Mouse (Mus musculus): ENCODE measurements around the gene Shisal1. TPM values are rescaled to one million over a fixed set of nuclear protein-coding genes. Genes with fewer than 3 reads are reported as not detected.

Gene Shisal1
- polyA plus RNA-seq, 2 experiments: 5.8 to 7.7 TPM

DNA sequence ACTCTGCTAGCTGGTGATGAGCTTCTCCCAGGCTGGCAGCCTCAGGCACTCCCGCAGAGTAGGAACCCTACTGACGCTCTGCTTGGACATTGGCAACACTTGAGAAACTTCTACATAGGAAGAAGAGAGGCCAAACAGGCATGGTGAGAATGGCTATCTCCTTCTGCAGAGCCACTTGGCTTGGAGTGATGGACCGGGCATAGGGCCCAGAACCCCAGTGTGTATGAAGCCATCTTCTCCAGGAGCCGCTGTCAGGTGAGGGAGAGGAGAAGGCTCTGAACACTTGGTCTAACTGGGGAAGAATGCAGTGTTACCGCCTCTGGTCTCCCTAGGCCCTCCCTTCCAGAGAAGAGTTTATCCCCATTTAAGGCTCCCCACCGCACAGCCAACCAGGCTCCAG lies 19.3 kb downstream of the Shisal1 start:
- Histone ChIP-seq H3K36me3 (ENCODE audit: control insufficient read depth, insufficient read depth, low read length) (no peaks in the 10 kb centered on the region), H3K9ac (ENCODE audit: low read depth, low read length, severe bottlenecking) (no peak overlapping the region), H3K4me3 (replicated peaks; ENCODE audit: low read length) (no peak overlapping the region), H3K9me3 (ENCODE audit: control insufficient read depth, low read length) (no peaks in the 10 kb centered on the region), H3K27me3 (ENCODE audit: control insufficient read depth, insufficient read depth, low read length) (no peaks in the 10 kb centered on the region), H3K4me1 (ENCODE audit: control insufficient read depth, insufficient read depth, low read length) (no peaks in the 10 kb centered on the region), H3K27ac (replicated peaks; ENCODE audit: low read depth, low read length) (no peak overlapping the region), H3K4me2 (replicated peaks; ENCODE audit: low read depth, low read length, severe bottlenecking) (no peak overlapping the region)
- ATAC-seq (ENCODE audit: low FRiP score, low read depth) (no peak), DNase-seq (ENCODE audit: low spot score) (no peak)
- 90% methylated on average over 6 of the region's 6 CpGs for WGBS
- TF ChIP-seq POLR2A (IDR thresholded peaks at IDR 0.05; ENCODE audit: borderline replicate concordance, extremely low read depth, insufficient read depth, insufficient read length): no peak

DNA sequence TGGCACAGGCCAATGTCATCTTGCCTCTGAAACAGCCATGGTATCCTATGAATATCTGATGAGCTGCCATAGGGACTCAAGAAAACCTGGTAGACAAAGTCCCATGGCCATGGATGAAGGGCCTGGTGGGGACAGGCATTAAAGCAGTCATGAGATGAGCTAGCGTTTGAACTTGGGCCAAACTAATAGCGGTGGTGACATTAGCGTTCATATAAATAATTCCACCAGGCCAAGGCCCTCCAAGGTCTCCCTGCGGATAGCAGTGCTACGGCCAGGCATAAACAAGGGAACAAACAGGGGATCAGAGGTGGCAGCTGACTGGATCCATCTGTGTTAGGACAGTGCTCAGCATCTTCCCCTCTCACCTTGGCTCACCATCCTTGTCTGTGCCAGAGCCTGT lies 21.2 kb downstream of the Shisal1 start:
- H3K27ac ChIP-seq (replicated peaks; ENCODE audit: low read depth, low read length): no peak overlapping the region
- 82% methylated on average over 5 of the region's 5 CpGs for WGBS
- no peak overlapping the region for H3K4me2 ChIP-seq (replicated peaks; ENCODE audit: low read depth, low read length, severe bottlenecking)
- H3K4me3 ChIP-seq (replicated peaks; ENCODE audit: low read length): no peak overlapping the region
- no peaks in the 10 kb centered on the region for H3K4me1 ChIP-seq (ENCODE audit: control insufficient read depth, insufficient read depth, low read length)
- no peak for TF ChIP-seq POLR2A (IDR thresholded peaks at IDR 0.05; ENCODE audit: borderline replicate concordance, extremely low read depth, insufficient read depth, insufficient read length)
- ATAC-seq (ENCODE audit: low FRiP score, low read depth): no peak
- H3K36me3 ChIP-seq (ENCODE audit: control insufficient read depth, insufficient read depth, low read length): no peaks in the 10 kb centered on the region
- DNase-seq (ENCODE audit: low spot score): no peak
- no peak overlapping the region for H3K9ac ChIP-seq (ENCODE audit: low read depth, low read length, severe bottlenecking)
- no peaks in the 10 kb centered on the region for H3K9me3 ChIP-seq (ENCODE audit: control insufficient read depth, low read length)
- H3K27me3 ChIP-seq (ENCODE audit: control insufficient read depth, insufficient read depth, low read length): no peaks in the 10 kb centered on the region

DNA sequence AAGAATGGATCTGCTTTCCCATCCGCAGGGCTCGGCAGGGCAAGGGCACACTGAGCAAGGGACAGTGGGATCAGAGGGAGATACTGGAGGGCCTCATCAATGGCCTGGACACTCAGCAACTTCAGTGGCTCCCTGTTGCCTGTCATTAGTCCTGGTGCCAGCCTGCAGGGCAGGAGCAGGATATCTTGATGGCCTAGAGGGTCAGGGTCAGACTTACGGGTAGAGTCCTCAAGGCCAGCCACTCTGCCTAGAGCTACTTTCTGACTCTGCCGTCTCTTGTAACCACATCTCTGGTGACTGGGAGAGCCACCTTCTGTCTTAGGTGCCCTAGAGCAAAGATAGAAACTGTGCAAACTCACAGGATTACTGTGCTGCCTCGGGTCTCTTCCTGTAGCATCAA lies 23.1 kb downstream of the Shisal1 start:
- TF ChIP-seq POLR2A (IDR thresholded peaks at IDR 0.05; ENCODE audit: borderline replicate concordance, extremely low read depth, insufficient read depth, insufficient read length): no peak
- Histone ChIP-seq H3K9me3 (ENCODE audit: control insufficient read depth, low read length) (no peaks in the 10 kb centered on the region), H3K27ac (replicated peaks; ENCODE audit: low read depth, low read length) (no peak overlapping the region), H3K4me1 (ENCODE audit: control insufficient read depth, insufficient read depth, low read length) (no peaks in the 10 kb centered on the region), H3K4me3 (replicated peaks; ENCODE audit: low read length) (no peak overlapping the region), H3K9ac (ENCODE audit: low read depth, low read length, severe bottlenecking) (no peak overlapping the region), H3K4me2 (replicated peaks; ENCODE audit: low read depth, low read length, severe bottlenecking) (no peak overlapping the region), H3K27me3 (ENCODE audit: control insufficient read depth, insufficient read depth, low read length) (0 out of 2 replicates have a peak, but pooled peaks cover 2% of the 10 kb centered on the region), H3K36me3 (ENCODE audit: control insufficient read depth, insufficient read depth, low read length) (no peaks in the 10 kb centered on the region)
- WGBS: 87% methylated on average over 5 of the region's 5 CpGs
- no peak for DNase-seq (ENCODE audit: low spot score)
- no peak for ATAC-seq (ENCODE audit: low FRiP score, low read depth)

DNA sequence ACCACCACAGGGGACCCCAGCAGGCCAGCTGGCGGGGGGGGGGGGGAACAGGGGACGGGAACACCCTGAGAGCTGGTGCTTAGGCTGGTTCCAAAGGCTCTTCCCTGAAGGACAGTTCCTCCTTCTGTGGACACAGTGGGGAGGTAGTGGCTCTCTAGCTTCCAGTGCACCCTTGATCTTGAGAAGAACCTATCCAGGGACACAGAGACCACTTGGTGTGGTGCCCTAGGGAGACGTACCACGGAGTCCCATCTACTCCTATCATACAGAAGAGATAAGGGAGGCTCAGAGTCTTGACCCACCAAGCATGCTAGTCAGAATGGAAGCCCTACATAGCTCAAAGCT lies 28.7 kb downstream of the Shisal1 start:
- no peak overlapping the region for H3K4me2 ChIP-seq (replicated peaks; ENCODE audit: low read depth, low read length, severe bottlenecking)
- H3K27me3 ChIP-seq (ENCODE audit: control insufficient read depth, insufficient read depth, low read length): 0 out of 2 replicates have a peak, but pooled peaks cover 6% of the 10 kb centered on the region
- no peaks in the 10 kb centered on the region for H3K36me3 ChIP-seq (ENCODE audit: control insufficient read depth, insufficient read depth, low read length)
- 71% methylated on average over 3 of the region's 4 CpGs for whole genome bisulfite sequencing
- no peak overlapping the region for H3K4me3 ChIP-seq (replicated peaks; ENCODE audit: low read length)
- H3K9ac ChIP-seq (ENCODE audit: low read depth, low read length, severe bottlenecking): no peak overlapping the region
- no peak for ATAC-seq (ENCODE audit: low FRiP score, low read depth)
- H3K9me3 ChIP-seq (ENCODE audit: control insufficient read depth, low read length): no peaks in the 10 kb centered on the region
- DNase-seq (ENCODE audit: low spot score): no peak
- H3K4me1 ChIP-seq (ENCODE audit: control insufficient read depth, insufficient read depth, low read length): peaks cover 3% of the 10 kb centered on the region; the same call in 1 of the 2 replicates
- TF ChIP-seq POLR2A (IDR thresholded peaks at IDR 0.05; ENCODE audit: borderline replicate concordance, extremely low read depth, insufficient read depth, insufficient read length): no peak
- no peak overlapping the region for H3K27ac ChIP-seq (replicated peaks; ENCODE audit: low read depth, low read length)

DNA sequence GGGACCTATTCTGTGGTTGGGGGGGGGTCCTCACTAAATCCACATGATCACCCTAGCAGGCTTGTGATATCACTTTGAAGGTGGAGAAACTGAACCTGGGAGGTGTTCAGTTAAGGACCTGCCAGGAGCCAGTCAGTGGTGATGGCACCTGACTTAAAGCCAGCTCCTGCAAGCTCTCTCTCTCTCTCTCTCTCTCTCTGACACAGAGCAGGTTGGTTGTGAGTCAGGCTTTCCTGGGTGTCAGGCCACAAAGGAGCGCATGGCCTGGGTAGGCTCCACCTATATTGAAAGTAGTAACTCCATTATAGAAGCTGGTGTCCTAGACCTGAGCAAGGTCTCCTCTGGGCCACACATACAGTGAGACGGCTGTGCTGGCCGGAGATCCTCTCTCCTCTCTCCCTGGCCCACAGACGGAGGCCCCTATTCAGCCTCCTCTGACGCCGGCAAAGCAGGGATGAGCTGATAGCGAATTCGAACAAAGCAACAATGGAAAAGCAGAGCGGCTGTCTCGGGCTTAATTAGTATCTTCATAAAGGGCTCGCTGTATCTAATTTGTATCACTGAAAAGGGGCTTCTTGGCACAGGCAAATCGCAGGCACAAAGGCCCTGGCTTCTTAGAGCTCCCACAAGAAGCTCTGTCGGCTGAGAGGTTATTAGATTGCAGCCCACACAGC lies 29.2 kb downstream of the Shisal1 start:
- Histone ChIP-seq H3K4me3 (replicated peaks; ENCODE audit: low read length) (no peak overlapping the region), H3K27ac (replicated peaks; ENCODE audit: low read depth, low read length) (no peak overlapping the region), H3K4me1 (ENCODE audit: control insufficient read depth, insufficient read depth, low read length) (peaks cover 3% of the 10 kb centered on the region; the same call in 1 of the 2 replicates), H3K9me3 (ENCODE audit: control insufficient read depth, low read length) (no peaks in the 10 kb centered on the region), H3K9ac (ENCODE audit: low read depth, low read length, severe bottlenecking) (no peak overlapping the region), H3K27me3 (ENCODE audit: control insufficient read depth, insufficient read depth, low read length) (0 out of 2 replicates have a peak, but pooled peaks cover 6% of the 10 kb centered on the region), H3K36me3 (ENCODE audit: control insufficient read depth, insufficient read depth, low read length) (no peaks in the 10 kb centered on the region), H3K4me2 (replicated peaks; ENCODE audit: low read depth, low read length, severe bottlenecking) (no peak overlapping the region)
- WGBS: 59% methylated on average over 13 of the region's 13 CpGs
- TF ChIP-seq POLR2A (IDR thresholded peaks at IDR 0.05; ENCODE audit: borderline replicate concordance, extremely low read depth, insufficient read depth, insufficient read length): no peak
- DNase-seq (ENCODE audit: low spot score) (no peak), ATAC-seq (ENCODE audit: low FRiP score, low read depth) (no peak)

Measured in limb, embryonic 14.5 days (tissue).